Mouse (Mus musculus) layer of hippocampus, postnatal 10 days (tissue): ENCODE results near the gene Wwtr1. TPM values are rescaled to one million over a fixed set of nuclear protein-coding genes. Genes with fewer than 3 reads are reported as not detected.
A peak's percentile ranks its signal among the peaks of the same experiment; 100 is the strongest.

Experiments used
- DNase-seq, 2 experiments: peaks; one replicate each; pipeline ENCODE4 v3.0.0; 2021; ENCODE audit warnings: low spot score in 2 of 2
- total RNA-seq, 2 experiments: library from RNA; stranded (reverse); gene quantifications; 2 replicates each; pipeline ENCODE4 v1.2.3; 2021

The Wwtr1 gene
- total RNA-seq, 2 experiments from 2014 or later: 24.2 to 26.1 TPM

- DNase-seq: no peak
These were observed 53.8 kb downstream of the Wwtr1 start for GRCm38 (mm10) chr3:57521876-57522275.

DNA sequence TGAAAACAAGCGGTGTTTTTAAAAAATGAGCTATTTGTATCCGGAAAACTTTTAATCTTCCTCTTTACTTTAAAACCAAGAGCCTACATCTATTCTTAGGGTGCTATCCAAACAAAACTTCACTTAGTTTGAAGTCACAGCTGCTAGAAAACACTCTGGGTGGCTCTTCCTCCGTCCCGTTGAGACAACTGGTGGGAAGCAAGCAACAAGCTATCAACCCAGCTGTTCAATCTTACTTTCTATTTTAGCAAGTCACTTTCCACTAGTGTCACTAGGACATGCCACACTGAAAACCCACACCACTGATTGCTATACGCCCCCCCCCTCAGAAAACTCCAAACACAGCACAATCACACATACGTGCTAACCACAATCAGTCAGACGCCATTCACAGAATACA lies 55.7 kb downstream of the Wwtr1 start:
- no peak for DNase-seq

GRCm38 (mm10) chr3:57516146-57516545 lies 59.6 kb downstream of the Wwtr1 start:
- no peak for DNase-seq

GRCm38 (mm10) chr3:57515044-57515443 lies 60.7 kb downstream of the Wwtr1 start:
- DNase-seq: no peak

GRCm38 (mm10) chr3:57511816-57512586 lies 63.7 kb downstream of the Wwtr1 start:
- DNase-seq: peak; percentile 23 to 40

DNA sequence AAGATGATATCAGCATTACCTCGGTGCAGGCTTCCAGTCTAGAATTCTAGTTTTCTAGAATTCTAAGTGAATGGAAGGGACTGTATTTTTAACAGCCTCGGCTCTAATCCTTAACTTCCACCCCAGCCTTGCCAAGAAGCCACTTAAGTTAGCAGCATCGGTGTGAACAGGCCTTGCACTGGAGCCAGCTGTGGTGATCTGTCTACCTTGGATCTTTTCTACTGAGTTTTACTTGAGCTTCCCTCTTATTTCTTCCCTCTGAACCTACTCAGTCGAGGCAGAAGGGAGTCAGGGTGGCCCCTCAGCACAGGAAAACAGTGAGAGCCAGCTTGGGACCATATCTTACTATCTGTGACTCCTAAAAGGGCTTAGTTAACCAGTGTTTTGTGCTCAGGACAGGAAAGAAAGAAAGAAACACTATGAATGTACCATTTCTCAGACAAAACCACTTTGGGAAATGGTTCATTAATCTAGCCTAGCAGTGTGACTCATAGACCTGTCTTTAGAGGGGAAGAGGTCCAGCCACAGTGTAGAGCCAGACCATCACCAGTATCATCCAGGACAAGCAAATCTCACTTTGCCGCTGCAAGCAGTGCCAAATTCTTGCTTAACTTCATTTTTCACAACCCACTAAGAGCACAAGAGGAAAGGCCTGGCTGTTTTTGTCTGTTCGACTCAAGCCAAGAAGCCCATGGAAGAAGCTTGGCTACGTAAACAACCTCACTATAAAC lies 65.6 kb downstream of the Wwtr1 start:
- DNase-seq: no peak

DNA sequence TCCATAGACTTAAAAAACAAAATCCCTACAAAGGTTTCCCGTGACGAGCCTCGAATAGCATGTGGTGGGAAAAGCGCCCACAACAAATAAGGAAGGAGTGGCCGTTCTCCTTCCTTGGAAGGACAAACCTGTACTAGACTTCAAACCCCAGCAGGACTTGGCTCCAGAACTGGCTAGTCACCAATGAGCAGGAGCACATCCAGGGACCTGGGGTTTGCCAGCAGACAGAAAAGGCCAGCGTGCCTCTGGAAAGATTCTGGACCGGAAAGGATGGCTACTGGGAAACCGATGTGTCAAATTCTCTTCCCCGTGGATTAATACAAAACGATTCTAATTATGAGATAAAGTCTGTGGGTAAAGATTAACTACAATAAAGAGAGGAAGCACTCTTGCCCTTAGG lies 69.7 kb downstream of the Wwtr1 start:
- peak; percentile 31 to 38 for DNase-seq

DNA sequence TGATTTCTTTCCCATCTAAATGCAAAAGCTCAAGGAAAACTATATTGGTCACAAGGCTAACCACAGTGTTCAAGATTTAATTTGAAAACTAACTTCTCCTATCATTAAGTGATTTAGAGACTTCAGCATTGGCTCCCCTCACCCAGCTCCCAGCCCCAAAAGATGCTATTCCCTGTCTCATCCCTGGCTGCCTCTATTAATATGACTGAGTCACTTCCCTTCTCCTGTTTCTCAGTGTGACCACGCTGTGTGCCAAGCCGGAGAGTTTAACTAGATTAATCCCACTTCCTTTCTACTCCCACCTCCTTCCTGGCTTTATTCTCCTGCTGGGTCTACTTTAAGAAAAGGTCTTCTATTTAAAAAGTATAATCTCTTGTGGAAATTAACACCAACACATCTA lies 71.0 kb downstream of the Wwtr1 start:
- no peak for DNase-seq

- DNase-seq: no peak
These were observed 74.0 kb downstream of the Wwtr1 start for GRCm38 (mm10) chr3:57501596-57502220.

DNA sequence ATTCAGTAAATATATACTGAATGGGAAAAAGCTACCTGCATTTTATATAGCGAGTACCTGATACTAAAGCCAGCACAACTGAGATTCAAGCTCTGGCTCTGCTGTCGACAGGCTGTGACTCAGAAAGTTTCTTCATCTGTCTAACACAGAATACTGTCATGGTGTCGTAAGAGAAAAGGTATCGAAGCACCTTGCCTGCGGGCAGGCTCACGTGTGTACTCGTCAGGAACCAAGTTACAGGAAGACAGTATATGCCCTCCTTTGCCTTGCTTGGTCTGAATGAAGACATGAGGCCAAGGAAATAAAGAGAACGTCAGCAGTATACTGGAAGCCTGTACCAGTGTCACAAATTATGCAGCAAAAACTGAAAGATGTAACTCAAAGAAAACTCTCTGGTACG lies 74.9 kb downstream of the Wwtr1 start:
- DNase-seq: no peak

GRCm38 (mm10) chr3:57497791-57498190 lies 77.9 kb downstream of the Wwtr1 start:
- no peak for DNase-seq

DNA sequence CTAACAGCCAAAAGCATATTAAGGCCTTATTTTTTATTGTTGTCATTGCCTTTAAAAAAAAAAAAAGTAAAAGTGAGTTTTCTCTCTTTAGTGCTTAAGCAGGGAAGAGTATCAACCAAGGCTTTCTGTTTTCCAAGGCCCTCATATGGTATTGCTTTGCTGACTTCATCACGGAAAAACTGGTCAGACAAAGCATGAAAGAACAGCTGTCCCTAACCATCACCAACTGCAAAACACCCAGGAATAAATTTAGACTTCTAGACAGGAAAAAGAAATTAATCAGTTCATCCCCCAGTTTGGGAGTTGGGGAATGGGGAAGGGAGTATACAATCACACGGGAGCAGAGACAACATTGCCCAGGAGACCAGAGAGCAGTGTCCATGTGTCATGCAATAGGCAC lies 79.3 kb downstream of the Wwtr1 start:
- DNase-seq: no peak

DNA sequence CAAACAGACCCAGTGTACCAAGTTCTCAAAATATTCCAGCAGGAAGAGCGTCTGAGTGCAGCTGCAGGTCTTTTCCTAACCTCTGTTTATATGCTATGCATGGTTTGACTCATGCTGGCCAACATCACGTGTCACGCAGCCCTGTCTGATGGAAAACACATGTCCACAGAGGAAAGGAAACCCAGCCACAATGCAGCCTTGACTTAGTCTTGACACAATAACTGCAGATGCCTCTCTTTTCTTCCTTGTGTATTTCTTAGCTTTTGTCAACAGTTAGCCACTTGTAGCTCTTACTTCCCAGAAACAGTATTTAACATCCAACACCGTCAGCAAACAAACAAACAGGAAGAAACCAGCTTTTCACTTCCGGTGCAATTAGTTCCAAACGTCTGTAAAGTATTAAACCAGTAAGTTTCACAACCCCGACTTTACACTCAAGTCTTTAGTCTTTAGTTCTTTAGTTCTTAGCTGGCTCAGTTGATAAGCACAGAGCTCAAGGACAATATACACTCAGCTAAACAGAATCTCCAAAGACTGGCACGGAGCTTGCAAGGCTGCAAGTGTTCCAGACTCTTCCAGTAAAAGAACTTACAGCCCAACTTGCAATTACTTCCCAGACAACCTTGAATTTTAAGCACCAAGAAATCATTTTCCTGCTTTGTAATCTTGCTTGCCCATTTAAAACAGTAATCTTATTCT lies 88.1 kb downstream of the Wwtr1 start:
- DNase-seq: no peak

DNA sequence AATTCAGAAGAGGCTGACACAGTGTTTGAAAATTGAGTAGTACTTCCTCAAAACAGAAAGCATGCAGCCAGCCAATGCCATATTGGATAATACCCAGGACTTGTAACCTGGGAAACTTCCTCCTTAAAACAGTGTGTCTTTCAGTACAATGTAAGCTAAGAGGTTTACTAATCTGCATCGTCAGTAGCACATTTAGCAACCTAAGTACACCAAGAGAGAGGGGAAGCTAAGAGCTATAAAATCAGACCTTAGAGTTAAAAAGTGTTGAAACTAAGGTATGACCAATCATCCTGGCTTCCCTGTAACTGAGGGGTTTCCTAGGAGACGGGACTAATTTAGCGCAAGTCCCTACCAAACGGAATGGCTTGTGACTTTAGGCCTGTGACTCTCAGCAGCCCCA lies 89.6 kb downstream of the Wwtr1 start:
- no peak for DNase-seq

- no peak for DNase-seq
These were observed 93.7 kb downstream of the Wwtr1 start for GRCm38 (mm10) chr3:57481981-57482380.

GRCm38 (mm10) chr3:57480640-57481039 lies 95.1 kb downstream of the Wwtr1 start:
- DNase-seq: no peak

DNA sequence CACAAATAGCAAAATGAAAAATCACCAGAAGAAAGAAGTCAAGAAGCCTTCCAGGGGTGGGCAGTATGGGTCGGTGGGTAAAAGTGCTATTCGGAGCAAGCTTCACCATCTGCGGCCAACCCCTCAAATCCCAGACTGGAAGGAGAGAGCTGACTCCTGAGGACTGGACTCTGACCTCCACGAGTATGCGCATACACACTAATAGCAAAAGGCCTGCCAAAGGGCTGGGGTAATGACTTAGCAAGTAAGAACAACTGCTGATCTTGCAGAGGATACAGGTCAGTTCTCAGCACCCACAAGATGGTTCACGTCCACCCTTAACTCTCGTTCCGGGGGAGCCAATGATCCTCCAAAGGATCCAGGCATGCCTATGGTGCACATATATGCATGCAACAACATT lies 101.3 kb downstream of the Wwtr1 start:
- no peak for DNase-seq

- no peak for DNase-seq
These were observed 103.3 kb downstream of the Wwtr1 start for GRCm38 (mm10) chr3:57472407-57472806.

DNA sequence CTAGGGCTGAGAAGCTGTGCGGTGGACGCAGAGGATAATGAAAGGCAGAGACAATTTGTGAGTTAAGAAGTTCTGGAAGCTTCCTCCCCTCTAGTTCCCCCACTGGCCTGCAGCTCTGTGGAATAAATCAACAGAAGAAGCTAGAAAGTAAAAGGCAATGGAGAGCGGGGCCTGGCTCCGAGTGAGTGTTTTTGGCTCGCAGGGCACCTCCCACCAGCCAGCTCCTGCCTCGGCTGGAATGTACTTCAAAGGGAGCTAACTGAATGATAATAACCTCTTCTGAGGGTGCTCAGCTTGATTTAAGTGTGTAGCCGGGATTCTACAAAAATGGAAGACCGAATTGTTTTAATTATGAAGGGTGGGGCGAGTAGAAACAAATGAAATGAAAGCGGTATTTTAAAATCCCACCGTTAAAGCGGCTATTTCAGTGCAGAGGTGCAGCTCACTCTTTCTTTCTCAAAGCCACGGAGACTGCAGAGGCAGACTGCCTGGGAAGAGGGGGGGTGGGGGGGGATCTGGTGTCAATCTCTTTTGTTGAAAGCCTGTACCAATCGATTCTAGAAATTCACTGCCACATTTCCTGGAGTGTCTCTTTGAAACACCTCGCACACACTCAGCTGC lies 104.6 kb downstream of the Wwtr1 start:
- peak; percentile 32 to 45 for DNase-seq

DNA sequence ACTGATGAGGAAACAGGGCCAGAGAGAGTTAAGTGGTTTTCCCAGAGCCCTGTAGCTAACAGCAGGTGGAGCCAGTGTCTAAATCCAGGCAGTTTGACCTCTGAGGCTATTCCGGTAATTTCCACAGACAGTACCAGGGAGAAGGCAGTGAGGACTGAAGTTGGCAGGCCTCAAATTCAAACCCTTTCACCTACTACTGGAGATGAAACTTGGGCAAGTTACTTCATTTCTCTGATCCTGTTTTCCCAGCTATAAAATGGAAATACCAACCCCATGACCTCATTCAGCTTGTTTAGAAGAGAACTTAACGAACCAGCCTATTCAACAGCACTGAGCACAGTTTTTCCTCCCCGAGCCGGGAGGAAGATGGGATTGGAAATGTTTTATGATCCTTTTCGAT lies 105.4 kb downstream of the Wwtr1 start:
- DNase-seq: peak; percentile 38 to 55

GRCm38 (mm10) chr3:57469325-57469724 lies 106.4 kb downstream of the Wwtr1 start:
- DNase-seq: no peak
